Mouse (Mus musculus): ENCODE data around the gene Gm15517. TPM values are rescaled to one million over a fixed set of nuclear protein-coding genes. Genes with fewer than 3 reads are reported as not detected.

Gene Gm15517
- polyA plus RNA-seq (2017; shearing (Covaris generic)): not detected

GRCm38 (mm10) chr7:44261147-44261546 is at the start of gene Gm15517:
TSS of gene Gm15517 (plus strand) at chr7:44261447.

GRCm38 (mm10) chr7:44215645-44216044 is 45.6 kb upstream of the Gm15517 start, which contains the start of gene Klk1b5:
TSS of gene Klk1b5 (plus strand) at chr7:44215945.

GRCm38 (mm10) chr7:44225076-44225475 is 36.2 kb upstream of the Gm15517 start, which contains the start of gene Klk1:
TSS of gene Klk1 (plus strand) at chr7:44225360.

GRCm38 (mm10) chr7:44235909-44236308 is 25.3 kb upstream of the Gm15517 start, which contains the start of gene Gm36864:
TSS of gene Gm36864 (plus strand) at chr7:44236177.

GRCm38 (mm10) chr7:44246055-44246983 is 14.9 kb upstream of the Gm15517 start, which contains the start of the genes 1700028J19Rik and 2410002F23Rik:
TSS of gene 1700028J19Rik (minus strand) at chr7:44246695.
TSS of gene 2410002F23Rik (plus strand) at chr7:44246722.

GRCm38 (mm10) chr7:44257278-44257677 is 4.0 kb upstream of the Gm15517 start, which contains the start of gene Acp4:
TSS of gene Acp4 (minus strand) at chr7:44257378.

GRCm38 (mm10) chr7:44306516-44307240 is 45.4 kb downstream of the Gm15517 start, which contains the start of gene Clec11a:
TSS of gene Clec11a (minus strand) at chr7:44306902.

GRCm38 (mm10) chr7:44309475-44310284 is 48.4 kb downstream of the Gm15517 start, which contains the start of gene Shank1:
TSS of gene Shank1 (plus strand) at chr7:44310253.

Other genes with a start within 250 kb of the Gm15517 start
- gene Klk1b26, start 249.3 kb upstream of the Gm15517 start, polyA plus RNA-seq (2017; shearing (Covaris generic)): not detected
- gene Klk1b27, start 209.2 kb upstream of the Gm15517 start, polyA plus RNA-seq (2017; shearing (Covaris generic)): 1 to 10 TPM; 1.0 to 3.3 TPM
- not detected for gene Klk1b21, start 159.1 kb upstream of the Gm15517 start, polyA plus RNA-seq (2017; shearing (Covaris generic))
- gene Klk1b22, start 148.8 kb upstream of the Gm15517 start, polyA plus RNA-seq (2017; shearing (Covaris generic)): not detected
- not detected for gene Klk1b16, start 124.7 kb upstream of the Gm15517 start, polyA plus RNA-seq (2017; shearing (Covaris generic))
- gene Klk1b24, start 73.2 kb upstream of the Gm15517 start, polyA plus RNA-seq (2017; shearing (Covaris generic)): not detected
- not detected for gene Klk1b3, start 63.3 kb upstream of the Gm15517 start, polyA plus RNA-seq (2017; shearing (Covaris generic))
- gene Klk1b4, start 54.0 kb upstream of the Gm15517 start, polyA plus RNA-seq (2017; shearing (Covaris generic)): not detected
- gene Klk1b5, start 45.5 kb upstream of the Gm15517 start, polyA plus RNA-seq (2017; shearing (Covaris generic)): not detected
- gene Klk1, start 36.1 kb upstream of the Gm15517 start, polyA plus RNA-seq (2017; shearing (Covaris generic)): under 1 TPM in 1 of 2 experiments, not detected in 1; 0.60 TPM
- gene Gm36864, start 25.3 kb upstream of the Gm15517 start, polyA plus RNA-seq (2017; shearing (Covaris generic)): not detected
- 1 to 10 TPM; 1.1 to 2.5 TPM for gene 1700028J19Rik, start 14.8 kb upstream of the Gm15517 start, polyA plus RNA-seq (2017; shearing (Covaris generic))
- gene 2410002F23Rik, start 14.7 kb upstream of the Gm15517 start, polyA plus RNA-seq (2017; shearing (Covaris generic)): 100 to 1,000 TPM in 1 of 2 experiments, 10 to 100 TPM in 1; 86.7 to 118 TPM
- gene Acp4, start 4.1 kb upstream of the Gm15517 start, polyA plus RNA-seq (2017; shearing (Covaris generic)): not detected
- under 1 TPM; 0.14 to 0.81 TPM for gene Clec11a, start 45.5 kb downstream of the Gm15517 start, polyA plus RNA-seq (2017; shearing (Covaris generic))
- under 1 TPM; 0.02 to 0.10 TPM for gene Shank1, start 48.8 kb downstream of the Gm15517 start, polyA plus RNA-seq (2017; shearing (Covaris generic))
- gene Syt3, start 122.7 kb downstream of the Gm15517 start, polyA plus RNA-seq (2017; shearing (Covaris generic)): not detected
- gene 1700008O03Rik, start 124.4 kb downstream of the Gm15517 start, polyA plus RNA-seq (2017; shearing (Covaris generic)): not detected
- gene Lrrc4b, start 167.6 kb downstream of the Gm15517 start, polyA plus RNA-seq (2017; shearing (Covaris generic)): under 1 TPM in 1 of 2 experiments, not detected in 1; 0.14 TPM
- gene Aspdh, start 203.9 kb downstream of the Gm15517 start, polyA plus RNA-seq (2017; shearing (Covaris generic)): not detected
- 10 to 100 TPM; 52.4 to 75.0 TPM for gene Josd2, start 206.5 kb downstream of the Gm15517 start, polyA plus RNA-seq (2017; shearing (Covaris generic))
- 100 to 1,000 TPM; 160 to 164 TPM for gene Emc10, start 235.1 kb downstream of the Gm15517 start, polyA plus RNA-seq (2017; shearing (Covaris generic))
- gene Fam71e1, start 235.1 kb downstream of the Gm15517 start, polyA plus RNA-seq (2017; shearing (Covaris generic)): 1 to 10 TPM in 1 of 2 experiments, under 1 TPM in 1; 0.81 to 4.8 TPM

Measured in activated CD4-positive, CD25-positive, alpha-beta regulatory T cell (primary cell).